In the genomic region with DNA sequence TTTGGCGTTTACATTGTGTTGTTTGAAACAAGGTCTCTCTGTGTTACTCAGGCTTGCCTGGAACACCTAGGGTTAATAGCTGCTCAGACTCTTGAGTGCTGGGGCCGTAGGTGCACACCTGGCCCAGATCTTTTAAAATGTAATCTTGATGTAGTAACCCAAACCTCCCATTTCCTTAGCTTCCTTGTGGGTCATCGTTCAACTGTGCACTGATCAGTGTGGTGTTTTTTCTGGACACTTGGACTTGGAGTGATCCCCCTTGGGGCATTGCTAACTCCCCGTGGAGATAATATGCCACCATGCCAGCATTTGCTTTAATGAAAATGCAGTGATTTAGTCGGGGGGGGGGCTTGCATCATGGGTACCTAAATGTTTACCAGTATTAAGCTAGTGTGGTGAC, we compare ENCODE assay signal across 8 mouse cellular contexts.
DNase-seq lines count a peak whose midpoint lies in the region; ATAC-seq and TF ChIP-seq lines count a peak whose summit lies in the region.

No protein-coding gene starts in this region.

- WGBS in heart, embryonic 14.5 days = 42% methylated on average over 5 of the region's 5 CpGs
- WGBS in hindbrain, embryonic 10.5 days = 50% methylated on average over 5 of the region's 5 CpGs
- WGBS in liver, postnatal 0 days (ENCODE audit: insufficient replicate concordance) = 37% methylated on average over 5 of the region's 5 CpGs

- peak overlapping the region; percentile 34; the same call in 1 of the 2 replicates for H3K4me2 ChIP-seq in heart, embryonic 14.5 days (ENCODE audit: low read length)
- H3K4me2 ChIP-seq in liver, postnatal 0 days (ENCODE audit: low read depth, low read length) = no peak overlapping the region; the same call in 1 of the 2 replicates

- ATAC-seq in heart, embryonic 14.5 days (ENCODE audit: insufficient number of reproducible peaks, insufficient read depth, low FRiP score, low read depth) = no peak
- no peak for ATAC-seq in liver, postnatal 0 days
- ATAC-seq in frontal cortex, adult (ENCODE audit: low TSS enrichment) = no peak

- H3K27me3 ChIP-seq in heart, embryonic 14.5 days (ENCODE audit: control insufficient read depth, insufficient read depth, low read length) = no peaks in the 10 kb centered on the region
- no peaks in the 10 kb centered on the region for H3K27me3 ChIP-seq in hindbrain, embryonic 10.5 days (ENCODE audit: insufficient read depth, poor library complexity, severe bottlenecking)
- H3K27me3 ChIP-seq in liver, postnatal 0 days (ENCODE audit: insufficient read depth, low read length) = no peaks in the 10 kb centered on the region

- peaks cover 34 to 77% of the 10 kb centered on the region in 2 experiments for H3K4me1 ChIP-seq in heart, embryonic 14.5 days (ENCODE audit: control insufficient read depth in 2 of 2, insufficient read depth in 2 of 2, low read length in 2 of 2)
- peaks cover 40% of the 10 kb centered on the region for H3K4me1 ChIP-seq in bone marrow macrophage, adult 2 months (ENCODE audit: control insufficient read depth, insufficient read depth, low read length)
- H3K4me1 ChIP-seq in hindbrain, embryonic 10.5 days (replicated peaks) = peaks cover 34% of the 10 kb centered on the region
- H3K4me1 ChIP-seq in liver, postnatal 0 days (ENCODE audit: insufficient read depth) = peaks cover 32% of the 10 kb centered on the region

- TF ChIP-seq POLR2A in bone marrow macrophage, adult 2 months (IDR thresholded peaks at IDR 0.05; ENCODE audit: borderline replicate concordance, low read depth, low read length) = no peak

- no peak for DNase-seq in heart, postnatal 10 days
- no peak for DNase-seq in hindbrain, embryonic 10.5 days (ENCODE audit: low spot score)
- DNase-seq in liver, postnatal 0 days = no peak
- no peak for DNase-seq in layer of hippocampus, adult 11-12 months (ENCODE audit: low spot score)
- no peak for DNase-seq in cerebellum, adult 9-11 months

- TF ChIP-seq CTCF in bone marrow macrophage, adult 2 months (IDR thresholded peaks at IDR 0.05; ENCODE audit: low read depth, low read length) = no peak
- TF ChIP-seq CTCF in liver, postnatal 0 days (IDR thresholded peaks at IDR 0.05; ENCODE audit: low read depth) = no peak

- no peak overlapping the region for H3K4me3 ChIP-seq in heart, embryonic 14.5 days (ENCODE audit: control insufficient read depth in 1 of 2, insufficient read depth in 1 of 2, low read depth in 1 of 2, low read length in 2 of 2)
- no peak overlapping the region for H3K4me3 ChIP-seq in bone marrow macrophage, adult 2 months (ENCODE audit: insufficient read depth, low read length)
- H3K4me3 ChIP-seq in hindbrain, embryonic 10.5 days = no peak overlapping the region
- no peak overlapping the region for H3K4me3 ChIP-seq in liver, postnatal 0 days (ENCODE audit: low read depth, low read length)

- H3K36me3 ChIP-seq in heart, embryonic 14.5 days (ENCODE audit: control insufficient read depth, insufficient read depth, low read length) = peaks cover 8% of the 10 kb centered on the region; the same call in 1 of the 2 replicates
- H3K36me3 ChIP-seq in hindbrain, embryonic 10.5 days = no peaks in the 10 kb centered on the region
- no peaks in the 10 kb centered on the region for H3K36me3 ChIP-seq in liver, postnatal 0 days (replicated peaks; ENCODE audit: insufficient read depth, low read length)

- intact Hi-C loops in heart, postnatal 10 days (cut with DNase I) = no loop called here

- TF ChIP-seq EP300 in liver, postnatal 0 days (IDR thresholded peaks at IDR 0.05; ENCODE audit: low read depth) = no peak

- no peaks in the 10 kb centered on the region for H3K9me3 ChIP-seq in heart, embryonic 14.5 days (ENCODE audit: control insufficient read depth, low read length)
- H3K9me3 ChIP-seq in hindbrain, embryonic 10.5 days = no peaks in the 10 kb centered on the region
- H3K9me3 ChIP-seq in liver, postnatal 0 days (ENCODE audit: low read length) = no peaks in the 10 kb centered on the region

- peak overlapping the region; percentile 60 to 85 for H3K27ac ChIP-seq in heart, embryonic 14.5 days (replicated peaks in 1 of 2; ENCODE audit: control insufficient read depth in 1 of 2, insufficient read depth in 1 of 2, low read depth in 2 of 2, low read length in 2 of 2)
- H3K27ac ChIP-seq in bone marrow macrophage, adult 2 months (ENCODE audit: insufficient read depth, low read depth, low read length) = peak overlapping the region; percentile 67
- H3K27ac ChIP-seq in hindbrain, embryonic 10.5 days = peak overlapping the region; percentile 78
- peak overlapping the region; percentile 77 for H3K27ac ChIP-seq in liver, postnatal 0 days (ENCODE audit: low read depth)

- peak overlapping the region; percentile 25; the same call in 1 of the 2 replicates for H3K9ac ChIP-seq in heart, embryonic 14.5 days (ENCODE audit: low read length)
- no peak overlapping the region for H3K9ac ChIP-seq in liver, postnatal 0 days (replicated peaks)
